Mouse (Mus musculus) lung, postnatal 4 days (tissue): ENCODE results near the gene Tsc22d4.
"Not testable (repeated sequence)": the region's sequence is repeated elsewhere in the genome, so short reads cannot be mapped to it uniquely, and the experiment has no call there.

ENCODE experiments used
- DNase-seq, 2 experiments: peaks; one replicate each; pipeline ENCODE4 v3.0.0; 2021

The Tsc22d4 gene

GRCm38 (mm10) chr5:137742048-137742447 lies 3.5 kb upstream of the Tsc22d4 start:
- no peak for DNase-seq

GRCm38 (mm10) chr5:137742836-137743235 lies 2.7 kb upstream of the Tsc22d4 start:
- no peak for DNase-seq

DNA sequence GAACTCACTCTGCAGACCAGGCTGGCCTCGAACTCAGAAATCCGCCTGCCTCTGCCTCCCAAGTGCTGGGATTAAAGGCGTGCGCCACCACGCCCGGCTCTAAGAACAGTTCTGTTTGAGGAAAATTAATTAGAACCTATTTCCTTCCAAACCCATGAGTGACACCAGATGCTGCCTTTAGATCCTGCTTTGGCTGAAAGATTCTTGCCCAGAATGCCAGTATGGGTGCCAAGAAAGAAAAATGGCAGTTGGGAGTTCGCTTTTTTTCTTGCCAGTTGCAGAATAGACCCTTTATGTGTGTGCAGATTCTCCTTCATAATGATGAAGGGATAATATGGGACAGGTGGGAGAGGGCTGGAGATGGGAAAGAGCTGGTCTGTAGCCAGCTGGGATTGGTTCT lies 1.3 kb upstream of the Tsc22d4 start:
- DNase-seq: no peak

- peak; percentile 80 to 83 for DNase-seq
These were observed 836 bp downstream of the Tsc22d4 start for GRCm38 (mm10) chr5:137746282-137746850.

DNA sequence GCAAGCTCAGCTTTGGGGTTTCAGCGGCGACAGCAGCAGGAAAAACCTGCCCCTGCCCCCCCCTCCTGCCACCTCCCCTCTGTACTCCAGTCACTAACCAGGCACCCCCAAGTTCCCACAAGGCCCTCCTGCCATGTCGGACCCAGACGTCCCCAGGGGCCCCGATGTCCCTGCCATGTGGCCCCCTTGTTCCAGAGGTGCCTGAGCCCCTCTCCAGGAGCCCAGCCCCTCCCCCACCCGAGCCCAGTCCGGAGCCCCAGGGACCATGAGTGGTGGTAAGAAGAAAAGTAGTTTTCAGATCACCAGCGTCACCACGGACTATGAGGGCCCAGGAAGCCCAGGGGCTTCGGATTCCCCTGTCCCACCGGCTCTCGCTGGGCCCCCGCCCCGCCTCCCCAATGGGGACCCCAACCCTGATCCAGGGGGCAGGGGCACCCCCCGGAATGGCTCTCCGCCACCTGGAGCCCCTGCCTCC lies 1.4 kb downstream of the Tsc22d4 start:
- DNase-seq: peak; percentile 38 to 44

DNA sequence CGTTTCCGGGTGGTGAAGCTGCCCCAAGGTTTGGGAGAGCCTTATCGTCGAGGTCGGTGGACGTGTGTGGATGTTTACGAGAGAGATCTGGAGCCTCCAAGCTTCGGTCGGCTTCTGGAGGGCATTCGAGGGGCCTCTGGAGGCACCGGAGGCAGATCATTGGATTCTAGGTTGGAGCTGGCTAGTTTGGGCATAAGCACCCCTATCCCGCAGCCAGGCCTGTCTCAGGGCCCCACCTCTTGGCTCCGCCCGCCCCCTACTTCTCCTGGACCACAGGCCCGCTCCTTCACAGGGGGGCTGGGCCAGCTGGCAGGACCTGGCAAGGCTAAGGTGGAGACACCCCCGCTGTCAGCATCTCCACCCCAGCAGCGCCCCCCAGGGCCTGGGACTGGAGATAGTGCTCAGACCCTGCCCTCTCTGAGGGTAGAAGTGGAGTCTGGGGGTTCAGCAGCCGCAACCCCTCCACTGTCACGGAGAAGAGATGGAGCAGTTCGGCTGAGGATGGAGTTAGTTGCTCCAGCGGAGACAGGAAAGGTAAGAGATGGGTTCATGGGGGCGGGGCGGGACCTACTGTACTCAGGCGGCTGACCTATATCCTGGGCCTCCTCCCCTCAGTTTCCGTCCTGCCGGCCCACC lies 1.9 kb downstream of the Tsc22d4 start:
- DNase-seq: peak; percentile 68 to 76

DNA sequence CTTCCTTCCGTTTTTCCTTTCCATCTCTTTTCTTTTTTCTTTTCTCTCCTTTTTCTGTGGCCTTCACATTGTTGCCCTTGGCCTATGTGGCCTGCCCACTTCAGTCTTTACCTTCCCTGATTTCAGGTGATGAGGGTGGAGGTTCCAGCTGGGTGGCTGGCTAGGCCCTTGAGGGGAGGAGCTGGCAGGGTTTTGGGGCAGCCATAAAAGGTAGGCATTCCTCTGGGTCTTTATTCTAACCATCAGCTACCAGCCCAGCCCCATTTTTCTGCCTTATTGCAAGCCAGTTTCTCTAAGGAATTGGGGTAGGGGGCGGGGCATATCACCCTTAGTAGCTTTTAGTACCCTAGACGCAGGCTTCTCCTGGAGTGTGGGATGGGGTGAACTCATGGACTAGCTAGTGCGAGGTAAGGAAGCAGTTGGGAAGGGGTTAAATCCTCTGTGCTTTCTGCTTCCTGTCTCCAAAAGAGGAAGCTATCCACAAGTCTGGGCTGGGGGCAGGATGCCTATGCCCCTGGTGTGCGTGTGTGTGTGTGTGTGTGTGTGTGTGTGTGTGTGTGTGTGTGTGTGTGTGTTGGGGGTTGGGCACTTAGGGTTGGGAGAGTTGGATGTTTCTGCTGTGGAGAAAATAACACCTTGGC lies 2.7 kb downstream of the Tsc22d4 start:
- DNase-seq: peak; percentile 55 to 65

- DNase-seq: peak in 1 of 2 experiments; percentile 38
These were observed 3.8 kb downstream of the Tsc22d4 start for GRCm38 (mm10) chr5:137749196-137749836.

GRCm38 (mm10) chr5:137750212-137750611 lies 4.7 kb downstream of the Tsc22d4 start:
- not testable (repeated sequence) for DNase-seq

DNA sequence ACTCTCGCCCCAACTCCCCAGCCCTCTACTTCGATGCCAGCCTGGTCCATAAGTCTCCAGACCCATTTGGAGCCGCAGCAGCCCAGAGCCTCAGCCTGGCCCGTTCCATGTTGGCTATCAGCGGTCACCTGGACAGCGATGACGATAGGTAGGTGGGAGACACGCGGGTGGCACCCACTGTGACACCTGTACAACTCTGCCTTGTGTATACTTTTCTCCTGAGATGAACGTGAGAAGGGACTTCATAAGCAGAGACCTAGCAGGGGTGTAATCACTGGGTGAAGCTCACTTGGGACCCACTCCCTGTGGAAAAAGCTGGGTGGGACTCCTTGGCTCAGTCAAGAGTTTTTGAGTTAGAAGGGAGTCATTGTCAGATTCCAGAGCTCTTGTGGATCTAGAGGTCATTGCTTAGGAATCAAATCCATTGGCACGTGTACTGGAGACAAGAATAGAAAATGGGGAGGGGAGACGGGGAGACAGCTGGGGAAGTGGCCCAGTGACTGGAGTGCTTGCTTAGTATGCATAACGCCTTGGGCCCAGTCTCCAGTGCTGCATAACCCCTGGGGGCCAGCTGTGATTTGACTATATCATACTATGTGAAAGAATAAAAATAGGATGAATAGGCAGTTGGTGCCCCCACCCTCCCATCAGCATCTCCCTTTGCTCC lies 5.8 kb downstream of the Tsc22d4 start:
- no peak for DNase-seq

DNA sequence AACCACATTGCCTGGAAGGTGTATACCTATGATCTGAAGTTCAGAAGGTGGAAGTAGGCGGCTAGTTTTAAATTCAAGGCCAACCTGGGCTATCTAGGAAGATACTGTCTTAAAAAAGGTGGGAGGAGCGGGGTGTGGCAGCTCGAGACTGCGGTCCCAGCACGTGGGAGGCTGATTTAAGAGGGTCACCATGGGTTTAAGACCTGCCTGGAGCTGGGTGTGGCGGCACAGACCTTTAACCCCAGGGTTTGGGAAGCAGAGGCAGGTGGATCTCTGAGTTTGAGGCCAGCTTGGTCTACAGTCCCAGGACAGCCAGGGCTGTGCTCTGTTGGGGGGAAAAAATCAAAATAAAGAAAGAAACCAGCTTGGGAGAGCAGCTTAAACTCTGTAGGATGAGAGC lies 6.5 kb downstream of the Tsc22d4 start:
- DNase-seq: no peak

GRCm38 (mm10) chr5:137753111-137753832 lies 7.7 kb downstream of the Tsc22d4 start:
- peak in 1 of 2 experiments; percentile 48 for DNase-seq

GRCm38 (mm10) chr5:137755425-137755824 lies 9.9 kb downstream of the Tsc22d4 start:
- no peak for DNase-seq

DNA sequence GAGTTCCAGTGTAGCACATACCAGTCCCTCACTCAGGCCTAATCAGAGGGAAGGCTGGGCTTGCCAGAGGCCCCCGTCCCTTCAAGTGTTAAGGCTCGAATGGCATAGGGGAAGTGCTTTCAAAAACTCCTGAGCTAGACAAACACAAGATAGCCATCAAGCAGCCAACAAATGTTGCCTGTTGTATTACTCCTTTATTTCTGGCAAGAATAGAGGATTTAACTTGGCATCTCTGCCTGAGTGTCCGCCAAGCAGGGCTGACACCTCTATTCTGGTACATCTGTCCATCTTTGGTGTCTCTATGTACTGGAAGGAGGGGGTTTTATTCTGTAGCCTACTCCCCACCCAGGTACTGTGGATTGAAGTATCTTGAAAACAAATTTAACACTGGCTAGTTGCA lies 10.6 kb downstream of the Tsc22d4 start:
- peak in 1 of 2 experiments; percentile 40 for DNase-seq

DNA sequence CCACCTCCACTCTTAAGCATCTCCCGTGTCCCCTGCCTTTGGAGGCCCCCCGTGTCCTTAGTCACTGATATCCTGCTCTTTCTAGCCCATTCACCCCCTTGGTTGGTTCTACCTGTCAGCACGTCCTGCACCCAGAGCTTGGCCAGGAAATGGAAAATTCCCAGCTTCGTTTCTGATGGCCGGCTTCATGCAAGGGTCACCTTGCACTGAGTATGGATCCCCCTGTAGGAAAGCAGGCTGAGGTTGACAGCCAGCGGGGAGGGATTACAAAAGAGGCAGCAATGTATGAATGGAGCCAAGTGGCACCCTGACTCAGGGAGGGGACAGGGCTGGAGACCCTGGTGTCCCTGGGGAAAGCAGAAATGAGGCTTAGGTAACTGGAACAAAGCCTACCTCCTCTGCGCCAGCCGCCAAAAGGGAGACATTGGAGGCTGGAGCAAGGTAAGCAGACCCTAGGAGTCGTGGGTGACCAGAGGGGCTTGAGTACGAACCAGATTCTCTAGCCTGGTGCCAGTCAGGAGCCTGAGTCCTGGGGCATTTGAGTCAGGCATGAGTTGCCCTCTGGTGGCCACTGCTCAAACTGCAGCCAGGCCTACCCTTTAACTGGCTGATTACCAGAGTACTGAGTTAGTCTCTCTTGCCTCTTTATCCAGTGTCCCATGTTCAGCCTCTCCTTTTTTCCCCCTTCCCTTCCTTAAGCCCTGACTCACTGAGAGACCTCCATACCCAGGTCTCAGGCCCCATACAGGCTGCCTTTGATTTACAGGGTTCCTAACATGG lies 11.5 kb downstream of the Tsc22d4 start:
- peak; percentile 85 to 90 for DNase-seq

- peak in 1 of 2 experiments; percentile 63 for DNase-seq
These were observed 12.4 kb downstream of the Tsc22d4 start for GRCm38 (mm10) chr5:137757887-137758286.

- DNase-seq: no peak
These were observed 13.5 kb downstream of the Tsc22d4 start for GRCm38 (mm10) chr5:137758921-137759534.

- peak; percentile 89 to 92 for DNase-seq
These were observed 14.5 kb downstream of the Tsc22d4 start for GRCm38 (mm10) chr5:137759971-137760412.

DNA sequence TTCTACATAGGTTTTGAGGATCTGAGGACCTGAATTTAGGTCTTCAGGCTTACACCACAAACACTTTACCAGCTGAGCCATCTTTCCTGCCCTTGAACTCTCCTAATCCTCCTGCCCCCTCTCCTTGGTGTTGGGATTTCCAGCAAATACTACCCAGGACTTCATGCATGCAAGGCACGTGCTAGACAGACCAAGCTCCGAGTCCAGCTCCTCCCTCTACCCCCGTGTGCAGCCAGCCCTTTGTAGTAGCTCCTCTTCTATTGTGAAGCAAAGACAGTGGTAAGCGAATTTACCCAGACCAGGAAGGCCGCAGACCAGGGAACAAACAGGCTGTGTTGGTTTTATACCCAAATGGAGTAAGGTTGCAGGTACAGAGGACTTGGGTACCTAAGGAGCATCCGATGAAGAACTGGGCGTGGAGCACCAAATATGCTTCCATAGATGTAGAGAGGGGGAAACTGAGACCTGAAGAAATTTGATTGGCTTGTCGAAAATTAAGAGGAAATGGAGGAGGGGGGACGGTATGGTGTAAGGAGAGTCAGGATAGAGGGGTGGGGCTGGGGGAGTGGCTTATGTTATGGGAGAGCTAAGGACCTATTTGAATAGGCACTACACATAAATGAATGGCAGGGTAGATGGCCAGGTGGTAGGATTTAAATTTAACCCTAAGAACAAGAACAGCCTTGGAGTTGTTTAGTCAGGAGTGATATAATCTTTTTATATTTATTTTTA lies 19.2 kb downstream of the Tsc22d4 start:
- no peak for DNase-seq

DNA sequence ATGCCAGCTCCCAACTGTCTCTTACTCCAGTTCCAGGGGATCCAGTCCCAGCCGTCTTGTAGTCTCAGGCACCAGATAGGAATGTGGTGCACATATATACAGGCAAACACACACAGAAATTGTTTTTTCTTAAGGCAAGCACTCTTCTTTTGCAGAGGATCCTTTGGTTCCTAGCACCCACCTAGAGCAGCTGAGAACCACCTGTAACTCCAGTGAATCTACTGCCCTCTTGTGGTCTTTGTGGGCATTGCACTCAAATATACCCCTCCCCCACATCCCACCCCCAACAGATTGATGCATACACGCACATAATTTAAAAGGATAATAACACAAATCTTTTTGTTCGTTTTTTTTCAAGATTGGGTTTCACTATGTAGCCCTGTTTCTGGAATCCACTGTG lies 20.7 kb downstream of the Tsc22d4 start:
- DNase-seq: no peak
